Mouse (Mus musculus) layer of hippocampus, adult 9-10 months (tissue): Measurements from ENCODE around the gene B4galt5.
"Not testable (repeated sequence)": the region's sequence is repeated elsewhere in the genome, so short reads cannot be mapped to it uniquely, and the experiment has no call there.

Experiments
- DNase-seq: peaks from one replicate; pipeline ENCODE4 v3.0.0; 2022; ENCODE audit warnings: low spot score

Gene B4galt5

GRCm38 (mm10) chr2:167348376-167349282 lies at the start of gene B4galt5:
Gene B4galt5, minus strand, starts transcription at chr2:167349183.
- DNase-seq: no peak

GRCm38 (mm10) chr2:167396420-167396819 lies 47.4 kb upstream of the B4galt5 start:
- DNase-seq: not testable (repeated sequence)

GRCm38 (mm10) chr2:167394426-167394825 lies 45.4 kb upstream of the B4galt5 start:
- no peak for DNase-seq

DNA sequence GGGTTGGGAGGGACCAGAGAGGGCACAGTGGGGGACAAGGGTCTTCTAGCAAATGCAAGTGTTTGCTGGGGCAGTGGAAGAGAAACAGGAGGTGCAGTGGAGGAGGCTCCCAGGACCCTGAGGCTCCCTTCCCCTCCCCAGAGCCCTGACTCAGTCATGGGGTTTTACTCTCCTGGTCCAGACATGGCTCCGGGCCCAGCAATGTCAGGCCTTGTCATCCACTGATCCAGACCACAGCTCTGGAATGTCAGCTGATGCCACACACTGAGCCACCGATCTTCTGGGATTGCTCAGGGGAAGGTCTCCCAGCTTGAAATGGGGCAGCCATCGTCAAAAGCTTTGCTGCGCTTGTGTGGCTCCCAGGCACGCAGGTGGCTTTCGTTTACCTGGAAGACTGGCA lies 38.0 kb upstream of the B4galt5 start:
- DNase-seq: no peak

DNA sequence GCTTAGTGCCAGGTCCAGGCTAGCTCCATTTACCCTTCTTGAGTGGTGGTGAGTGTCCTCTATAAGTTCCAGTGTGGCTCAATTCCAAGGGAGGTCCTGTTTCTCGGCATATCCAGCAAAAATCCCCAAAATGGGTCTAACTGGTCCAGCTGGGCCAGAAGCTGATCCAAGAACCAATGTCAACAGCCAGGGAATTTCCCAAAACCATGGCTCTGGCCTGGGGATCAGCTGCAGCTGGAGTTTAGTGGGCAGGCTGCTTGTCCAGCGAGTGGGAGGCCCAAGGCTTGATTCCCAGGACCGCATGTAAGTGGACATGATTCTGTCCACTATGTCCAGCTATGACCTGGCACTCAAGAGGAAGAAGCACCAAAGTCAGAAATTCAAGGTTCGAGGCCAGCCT lies 37.5 kb upstream of the B4galt5 start:
- no peak for DNase-seq

GRCm38 (mm10) chr2:167383666-167384083 lies 34.7 kb upstream of the B4galt5 start:
- no peak for DNase-seq

DNA sequence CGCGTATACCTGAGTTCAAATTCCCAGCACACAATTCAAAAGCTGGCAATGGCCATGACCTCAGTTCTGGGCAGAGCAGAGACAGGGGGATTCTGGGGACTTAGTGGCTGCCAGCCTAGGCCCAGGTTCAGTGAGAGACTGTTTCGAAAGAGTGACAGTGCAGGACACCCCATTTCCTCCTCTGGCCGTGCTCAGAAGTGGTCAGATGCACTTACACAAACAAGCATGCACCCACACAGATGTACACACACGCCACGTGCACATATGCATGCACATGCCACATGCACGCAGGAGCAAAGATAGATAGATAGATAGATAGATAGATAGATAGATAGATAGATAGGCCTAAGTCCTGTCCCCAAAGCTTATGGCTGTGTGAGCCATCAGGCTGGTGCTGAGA lies 33.4 kb upstream of the B4galt5 start:
- no peak for DNase-seq

DNA sequence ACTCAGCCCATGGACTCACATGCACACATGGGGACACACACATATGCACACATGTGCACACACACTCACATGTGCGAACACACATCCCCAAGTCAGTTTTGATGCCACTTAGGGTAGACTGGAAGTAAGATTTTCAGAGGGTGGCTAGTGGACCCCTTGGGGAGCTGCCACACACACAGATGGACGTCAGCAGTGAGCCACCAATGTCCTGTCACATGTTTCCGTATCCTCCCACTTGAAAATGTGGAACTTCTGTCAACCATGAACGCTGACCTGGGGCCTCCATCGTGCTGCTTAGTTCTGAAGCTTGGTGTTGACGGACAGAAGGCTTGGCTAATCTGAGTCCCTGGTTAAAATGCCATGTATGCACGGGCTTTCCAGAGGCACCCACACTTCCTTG lies 32.6 kb upstream of the B4galt5 start:
- DNase-seq: no peak

GRCm38 (mm10) chr2:167380615-167381285 lies 31.8 kb upstream of the B4galt5 start:
- DNase-seq: no peak

DNA sequence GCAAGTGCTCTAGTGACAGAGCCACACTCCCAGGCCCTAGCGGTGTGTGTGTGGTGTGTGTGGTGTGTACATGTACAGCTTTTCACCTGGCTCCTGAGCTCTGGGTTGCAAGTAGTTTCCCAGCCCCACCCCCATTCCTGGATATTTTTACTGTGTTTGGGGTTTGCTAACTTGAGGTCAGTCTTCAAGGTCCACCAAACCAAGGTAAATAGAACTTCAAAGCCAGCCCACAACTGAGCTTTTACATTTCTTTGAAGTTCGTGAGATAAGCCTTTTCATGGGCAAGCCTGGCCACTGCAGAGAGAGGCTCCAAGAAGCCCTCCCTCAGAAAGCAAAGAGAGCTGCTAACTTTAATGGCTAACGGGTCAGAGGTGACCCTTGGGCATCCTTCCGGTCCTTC lies 30.0 kb upstream of the B4galt5 start:
- DNase-seq: no peak

DNA sequence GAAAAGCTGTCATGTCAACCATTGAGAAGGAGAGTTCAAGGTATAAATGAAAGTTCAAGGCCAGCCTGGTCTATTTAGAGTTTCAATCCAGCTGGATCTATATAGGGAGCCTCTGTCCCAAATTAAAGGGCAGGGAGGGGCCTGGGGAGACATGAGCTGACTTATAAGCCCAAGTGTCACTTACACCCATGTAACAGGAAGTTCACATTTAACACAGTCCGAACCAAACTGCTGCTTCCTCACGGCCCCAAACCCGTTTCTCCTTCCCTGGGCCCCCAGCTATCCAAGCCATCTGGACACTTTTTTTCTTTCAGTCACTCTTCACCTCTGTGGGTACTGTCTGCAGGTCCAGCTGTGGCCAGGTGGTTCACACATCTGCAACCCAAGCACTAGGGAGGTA lies 28.7 kb upstream of the B4galt5 start:
- DNase-seq: no peak

DNA sequence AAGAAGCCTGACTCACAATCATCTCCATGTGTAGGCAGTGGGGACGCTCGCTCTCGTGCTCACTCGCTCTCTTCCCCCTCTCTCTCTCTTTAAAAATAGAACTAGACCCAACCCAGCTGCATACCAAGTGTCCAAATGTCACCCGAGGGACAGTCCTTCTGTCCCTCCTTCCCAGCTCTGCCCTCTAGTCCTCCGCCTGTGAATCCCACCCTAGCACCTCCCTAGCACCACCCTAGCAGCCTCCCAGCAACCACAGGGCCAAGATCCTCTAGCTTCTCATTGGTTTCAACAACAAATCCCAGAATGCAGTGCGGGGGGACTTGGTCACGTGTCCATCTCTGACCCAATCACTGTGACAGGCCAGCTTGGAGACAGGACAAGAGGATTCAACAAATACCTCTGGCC lies 27.2 kb upstream of the B4galt5 start:
- DNase-seq: no peak

GRCm38 (mm10) chr2:167375688-167376087 lies 26.7 kb upstream of the B4galt5 start:
- DNase-seq: no peak

DNA sequence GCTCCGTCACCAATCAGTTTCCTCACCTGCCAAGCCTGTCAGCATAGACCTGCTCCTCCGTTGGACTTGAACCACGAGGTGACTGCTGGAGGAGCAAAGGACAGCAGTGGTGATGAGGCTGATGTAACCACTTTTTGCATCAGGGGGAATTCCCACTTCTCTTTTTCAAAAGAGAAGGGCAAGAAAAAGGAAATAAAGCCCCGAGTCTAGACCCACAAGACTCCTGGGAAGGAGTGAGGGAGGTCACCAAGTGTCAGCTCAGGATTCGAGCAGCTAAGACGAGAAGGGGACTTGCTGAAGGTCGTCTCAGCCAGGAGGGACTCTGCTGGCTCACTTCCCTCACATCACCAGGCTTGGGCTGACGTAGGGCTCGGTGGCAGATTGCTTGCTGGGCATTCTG lies 26.2 kb upstream of the B4galt5 start:
- no peak for DNase-seq

- no peak for DNase-seq
These were observed 25.3 kb upstream of the B4galt5 start for GRCm38 (mm10) chr2:167374191-167374805.

DNA sequence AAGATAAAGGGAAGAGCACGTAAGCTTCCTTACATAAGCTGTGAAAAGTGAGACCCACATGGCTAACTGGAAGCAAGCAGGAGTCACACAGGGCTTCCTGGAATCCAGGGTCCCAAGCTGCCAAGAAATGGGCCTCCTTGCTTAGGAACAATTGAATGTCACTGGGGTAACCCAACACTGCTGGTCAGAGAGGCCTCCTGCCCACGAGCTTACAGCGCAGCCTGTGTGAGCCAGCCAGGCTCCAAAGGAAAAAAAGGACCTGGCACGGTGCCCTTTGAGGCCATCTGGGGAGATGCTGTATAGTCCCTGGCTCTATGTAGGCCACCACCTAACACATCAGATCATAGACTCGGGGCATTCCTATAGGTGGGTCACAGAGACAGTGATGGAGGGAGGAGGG lies 24.3 kb upstream of the B4galt5 start:
- DNase-seq: no peak

GRCm38 (mm10) chr2:167371506-167371905 lies 22.5 kb upstream of the B4galt5 start:
- DNase-seq: no peak

- DNase-seq: no peak
These were observed 19.3 kb upstream of the B4galt5 start for GRCm38 (mm10) chr2:167368328-167368727.

GRCm38 (mm10) chr2:167367777-167368281 lies 18.8 kb upstream of the B4galt5 start:
- DNase-seq: no peak

DNA sequence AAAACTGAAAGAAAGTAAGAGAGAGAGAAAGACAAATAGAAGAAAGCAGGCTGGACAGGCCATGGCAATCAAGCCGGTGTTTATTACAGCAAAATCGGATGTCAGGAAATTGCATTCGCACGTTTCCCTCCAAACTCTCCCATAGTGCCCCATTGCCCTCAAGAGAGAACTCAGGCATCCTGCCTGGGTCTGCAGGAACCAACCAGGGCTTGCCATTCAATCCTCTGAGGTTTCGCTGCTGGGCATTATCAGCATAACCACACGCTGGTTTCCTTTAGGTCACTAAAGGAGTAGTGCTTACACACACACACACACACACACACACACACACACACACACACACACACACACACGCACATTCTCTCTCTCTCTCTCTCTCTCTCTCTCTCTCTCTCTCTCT lies 18.3 kb upstream of the B4galt5 start:
- no peak for DNase-seq

DNA sequence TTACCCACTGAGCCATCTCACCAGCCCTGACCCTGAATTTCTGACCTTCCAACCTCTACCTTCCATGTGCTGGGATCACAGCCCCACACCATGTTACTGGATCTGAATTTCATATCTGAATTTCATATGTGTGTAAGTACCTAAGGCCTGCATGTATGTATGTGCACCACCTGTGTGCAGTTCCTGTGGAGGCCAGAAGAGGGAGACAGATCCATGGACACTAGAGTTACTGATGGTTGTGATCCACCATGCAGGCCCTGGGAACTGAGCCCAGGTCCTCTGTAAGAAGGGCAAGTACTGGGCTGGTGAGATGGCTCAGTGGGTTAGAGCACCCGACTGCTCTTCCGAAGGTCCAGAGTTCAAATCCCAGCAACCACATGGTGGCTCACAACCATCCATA lies 16.1 kb upstream of the B4galt5 start:
- no peak for DNase-seq

GRCm38 (mm10) chr2:167363272-167364045 lies 14.5 kb upstream of the B4galt5 start:
- DNase-seq: no peak
